Mouse (Mus musculus): ENCODE data around the gene Bicral. TPM values are rescaled to one million over a fixed set of nuclear protein-coding genes. Genes with fewer than 3 reads are reported as not detected.

The Bicral gene
- polyA plus RNA-seq, 1 experiment from 2014 or later: 1.8 TPM

GRCm38 (mm10) chr17:46890843-46891594 lies 32.7 kb upstream of the Bicral start:
- Histone ChIP-seq H3K27me3 (ENCODE audit: insufficient read depth, low read length) (no peaks in the 10 kb centered on the region), H3K4me3 (ENCODE audit: low read depth, low read length) (peak overlapping the region; percentile 88), H3K27ac (ENCODE audit: low read depth) (peak overlapping the region; percentile 79), H3K36me3 (replicated peaks; ENCODE audit: insufficient read depth, low read length) (no peaks in the 10 kb centered on the region), H3K9ac (replicated peaks) (peak overlapping the region; percentile 89), H3K4me2 (ENCODE audit: low read depth, low read length) (peak overlapping the region; percentile 98), H3K9me3 (ENCODE audit: low read length) (no peaks in the 10 kb centered on the region), H3K4me1 (ENCODE audit: insufficient read depth) (peaks cover 23% of the 10 kb centered on the region)
- DNase-seq (peak; percentile 54), ATAC-seq (peak; percentile 18)
- 1% methylated on average over 59 of the region's 64 CpGs for WGBS (ENCODE audit: insufficient replicate concordance)
- TF ChIP-seq CTCF (IDR thresholded peaks at IDR 0.05; ENCODE audit: low read depth) (no peak), EP300 (IDR thresholded peaks at IDR 0.05; ENCODE audit: low read depth) (no peak)

GRCm38 (mm10) chr17:46890116-46890815 lies 32.0 kb upstream of the Bicral start, which contains the start of gene Tbcc:
Gene Tbcc, plus strand, starts transcription at chr17:46890684.
- peak; percentile 99 for DNase-seq
- peak within 1 kb of the TSS; percentile 89 for H3K9ac ChIP-seq (replicated peaks)
- H3K27me3 ChIP-seq (ENCODE audit: insufficient read depth, low read length): no peaks in the 10 kb centered on the region
- WGBS (ENCODE audit: insufficient replicate concordance): under 1% methylated on average over 40 of the region's 40 CpGs
- TF ChIP-seq CTCF (IDR thresholded peaks at IDR 0.05; ENCODE audit: low read depth) (no peak), EP300 (IDR thresholded peaks at IDR 0.05; ENCODE audit: low read depth) (no peak)
- peak within 1 kb of the TSS; percentile 96 for H3K27ac ChIP-seq (ENCODE audit: low read depth)
- H3K4me3 ChIP-seq (ENCODE audit: low read depth, low read length): peak within 1 kb of the TSS; percentile 88
- peak; percentile 92 for ATAC-seq
- H3K4me2 ChIP-seq (ENCODE audit: low read depth, low read length): peak within 1 kb of the TSS; percentile 98
- no peaks in the 10 kb centered on the region for H3K9me3 ChIP-seq (ENCODE audit: low read length)
- H3K4me1 ChIP-seq (ENCODE audit: insufficient read depth): peaks cover 29% of the 10 kb centered on the region
- no peaks in the 10 kb centered on the region for H3K36me3 ChIP-seq (replicated peaks; ENCODE audit: insufficient read depth, low read length)

GRCm38 (mm10) chr17:46889450-46890084 lies 31.3 kb upstream of the Bicral start:
- WGBS (ENCODE audit: insufficient replicate concordance): under 1% methylated on average over 44 of the region's 44 CpGs
- TF ChIP-seq CTCF (IDR thresholded peaks at IDR 0.05; ENCODE audit: low read depth) (no peak), EP300 (IDR thresholded peaks at IDR 0.05; ENCODE audit: low read depth) (no peak)
- H3K4me2 ChIP-seq (ENCODE audit: low read depth, low read length): peak overlapping the region; percentile 98
- ATAC-seq (peak; percentile 26), DNase-seq (peak; percentile 82)
- peak overlapping the region; percentile 88 for H3K4me3 ChIP-seq (ENCODE audit: low read depth, low read length)
- H3K9me3 ChIP-seq (ENCODE audit: low read length): no peaks in the 10 kb centered on the region
- peaks cover 32% of the 10 kb centered on the region for H3K4me1 ChIP-seq (ENCODE audit: insufficient read depth)
- H3K27me3 ChIP-seq (ENCODE audit: insufficient read depth, low read length): no peaks in the 10 kb centered on the region
- no peaks in the 10 kb centered on the region for H3K36me3 ChIP-seq (replicated peaks; ENCODE audit: insufficient read depth, low read length)
- peak overlapping the region; percentile 96 for H3K27ac ChIP-seq (ENCODE audit: low read depth)
- peak overlapping the region; percentile 78 for H3K9ac ChIP-seq (replicated peaks)

GRCm38 (mm10) chr17:46888511-46889212 lies 30.4 kb upstream of the Bicral start:
- TF ChIP-seq CTCF (IDR thresholded peaks at IDR 0.05; ENCODE audit: low read depth) (peak; percentile 82), EP300 (IDR thresholded peaks at IDR 0.05; ENCODE audit: low read depth) (no peak)
- Histone ChIP-seq H3K4me2 (ENCODE audit: low read depth, low read length) (peak overlapping the region; percentile 98), H3K4me1 (ENCODE audit: insufficient read depth) (peaks cover 36% of the 10 kb centered on the region), H3K4me3 (ENCODE audit: low read depth, low read length) (peak overlapping the region; percentile 88), H3K36me3 (replicated peaks; ENCODE audit: insufficient read depth, low read length) (no peaks in the 10 kb centered on the region), H3K27me3 (ENCODE audit: insufficient read depth, low read length) (no peaks in the 10 kb centered on the region), H3K27ac (ENCODE audit: low read depth) (peak overlapping the region; percentile 96), H3K9ac (replicated peaks) (peak overlapping the region; percentile 78), H3K9me3 (ENCODE audit: low read length) (no peaks in the 10 kb centered on the region)
- WGBS (ENCODE audit: insufficient replicate concordance): 32% methylated on average over 16 of the region's 16 CpGs
- ATAC-seq: no peak
- DNase-seq: peak; percentile 49

GRCm38 (mm10) chr17:46885910-46886643 lies 27.8 kb upstream of the Bicral start:
- DNase-seq: no peak
- 31% methylated on average over 17 of the region's 17 CpGs for WGBS (ENCODE audit: insufficient replicate concordance)

More at GRCm38 (mm10) chr17:46885910-46886643, 27.8 kb upstream of the Bicral start:
- peaks cover 27% of the 10 kb centered on the region for H3K4me1 ChIP-seq (ENCODE audit: insufficient read depth)
- no peak for ATAC-seq
- H3K4me3 ChIP-seq (ENCODE audit: low read depth, low read length): no peak overlapping the region
- no peak for TF ChIP-seq EP300 (IDR thresholded peaks at IDR 0.05; ENCODE audit: low read depth)
- TF ChIP-seq CTCF (IDR thresholded peaks at IDR 0.05; ENCODE audit: low read depth): no peak
- H3K27ac ChIP-seq (ENCODE audit: low read depth): peak overlapping the region; percentile 24; the same call in 1 of the 2 replicates
- no peaks in the 10 kb centered on the region for H3K9me3 ChIP-seq (ENCODE audit: low read length)
- H3K36me3 ChIP-seq (replicated peaks; ENCODE audit: insufficient read depth, low read length): no peaks in the 10 kb centered on the region
- peak overlapping the region; percentile 26; the same call in 1 of the 2 replicates for H3K9ac ChIP-seq (replicated peaks)
- no peaks in the 10 kb centered on the region for H3K27me3 ChIP-seq (ENCODE audit: insufficient read depth, low read length)
- H3K4me2 ChIP-seq (ENCODE audit: low read depth, low read length): peak overlapping the region; percentile 57

Measured in liver, postnatal 0 days (tissue).